Mouse (Mus musculus): Measurements from ENCODE around the gene Syngr2. TPM values are rescaled to one million over a fixed set of nuclear protein-coding genes. Genes with fewer than 3 reads are reported as not detected.
"Not testable (repeated sequence)": the region's sequence is repeated elsewhere in the genome, so short reads cannot be mapped to it uniquely, and the experiment has no call there.

Syngr2 gene
- polyA plus RNA-seq, 1 experiment from 2014 or later = 15.9 TPM

DNA sequence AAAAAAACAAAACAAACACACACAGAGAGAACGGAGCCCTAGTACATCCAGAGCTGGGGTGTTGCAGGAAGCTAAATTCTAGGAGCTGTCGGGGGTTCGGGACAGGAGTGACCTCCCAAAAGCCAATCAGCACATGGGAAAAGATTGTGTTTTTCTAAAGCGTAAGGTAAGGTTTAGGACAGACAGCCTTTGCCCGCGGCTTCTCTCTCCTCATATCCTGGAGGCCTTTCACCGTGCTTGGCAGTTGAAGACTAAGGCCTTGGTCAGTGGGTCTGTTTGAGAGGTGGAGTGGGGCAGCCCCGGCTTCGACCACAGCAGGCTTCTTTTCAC lies 26.8 kb upstream of the Syngr2 start:
- Histone ChIP-seq H3K27me3 (peaks cover 64% of the 10 kb centered on the region), H3K27ac (no peak overlapping the region), H3K9me3 (replicated peaks) (no peaks in the 10 kb centered on the region), H3K36me3 (ENCODE audit: poor library complexity, severe bottlenecking) (no peaks in the 10 kb centered on the region), H3K4me2 (peak overlapping the region; percentile 60), H3K4me1 (peaks cover 27% of the 10 kb centered on the region), H3K9ac (peak overlapping the region; percentile 45), H3K4me3 (peak overlapping the region; percentile 30)
- no peak for ATAC-seq
- 50% methylated on average over 9 of the region's 9 CpGs for WGBS

GRCm38 (mm10) chr11:117783089-117783488 lies 26.4 kb upstream of the Syngr2 start:
- WGBS = 4% methylated on average over 31 of the region's 31 CpGs
- peak; percentile 44 for ATAC-seq
- Histone ChIP-seq H3K4me2 (peak overlapping the region; percentile 60), H3K36me3 (ENCODE audit: poor library complexity, severe bottlenecking) (no peaks in the 10 kb centered on the region), H3K4me3 (peak overlapping the region; percentile 30), H3K9ac (peak overlapping the region; percentile 45), H3K27ac (no peak overlapping the region), H3K27me3 (peaks cover 64% of the 10 kb centered on the region), H3K9me3 (replicated peaks) (no peaks in the 10 kb centered on the region), H3K4me1 (peaks cover 27% of the 10 kb centered on the region)

DNA sequence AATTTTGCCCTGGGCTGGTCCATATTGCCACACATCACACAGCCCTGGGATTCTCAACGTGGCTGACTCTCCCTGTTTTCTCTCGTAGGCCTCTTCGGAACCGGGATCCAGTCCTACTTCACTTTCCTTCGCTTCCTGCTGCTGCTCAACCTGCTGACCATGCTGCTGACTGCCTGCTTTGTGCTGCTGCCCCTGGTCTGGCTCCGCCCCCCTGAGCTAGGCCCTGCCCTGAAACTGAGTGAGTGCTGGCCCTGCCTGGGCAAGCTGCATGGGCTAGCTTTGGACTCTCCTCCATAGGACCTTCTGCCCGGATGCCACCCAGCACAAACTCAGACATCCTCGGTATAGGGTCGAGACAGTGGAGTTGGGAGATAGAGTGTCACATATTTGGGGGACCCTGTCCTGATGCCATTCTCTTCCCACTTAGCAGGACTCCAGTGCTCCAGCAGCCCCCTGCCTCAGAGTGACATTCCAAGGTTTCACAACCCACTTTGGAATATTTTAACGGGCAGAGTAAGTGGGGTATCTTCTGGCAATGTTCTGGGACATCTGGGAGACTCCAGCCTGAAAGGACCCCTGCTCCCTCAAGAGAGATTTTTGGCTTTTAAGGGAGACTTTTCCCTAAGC lies 25.7 kb upstream of the Syngr2 start:
- Histone ChIP-seq H3K9ac (no peak overlapping the region), H3K4me2 (peak overlapping the region; percentile 60), H3K9me3 (replicated peaks) (no peaks in the 10 kb centered on the region), H3K4me3 (peak overlapping the region; percentile 30), H3K36me3 (ENCODE audit: poor library complexity, severe bottlenecking) (no peaks in the 10 kb centered on the region), H3K27ac (no peak overlapping the region), H3K4me1 (peaks cover 27% of the 10 kb centered on the region), H3K27me3 (peaks cover 59% of the 10 kb centered on the region)
- ATAC-seq = peak; percentile 13; the same call in 1 of the 2 replicates
- WGBS = 37% methylated on average over 10 of the region's 10 CpGs

DNA sequence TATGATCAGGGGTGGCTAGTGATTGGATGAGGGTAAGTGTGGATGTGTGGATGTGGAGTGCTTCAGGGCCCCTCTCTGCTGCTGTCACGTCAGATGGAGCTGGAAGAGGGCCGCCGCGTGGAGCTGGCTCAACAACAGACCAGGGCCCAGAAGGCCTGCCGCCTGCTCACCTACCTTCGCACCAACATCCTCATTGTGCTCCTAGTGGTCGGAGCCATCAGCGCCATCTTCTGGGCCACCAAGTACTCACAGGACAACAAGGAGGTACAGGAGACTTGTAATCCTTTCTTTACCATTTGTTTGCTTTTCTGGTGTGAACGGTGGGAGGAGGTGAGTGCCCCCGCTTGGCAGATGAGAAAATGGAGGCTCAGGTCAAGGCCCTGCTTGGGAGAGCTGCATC lies 23.2 kb upstream of the Syngr2 start:
- Histone ChIP-seq H3K4me3 (no peak overlapping the region), H3K27me3 (peaks cover 44% of the 10 kb centered on the region), H3K9ac (no peak overlapping the region), H3K4me2 (no peak overlapping the region), H3K4me1 (peaks cover 14% of the 10 kb centered on the region), H3K27ac (no peak overlapping the region), H3K36me3 (ENCODE audit: poor library complexity, severe bottlenecking) (no peaks in the 10 kb centered on the region), H3K9me3 (replicated peaks) (no peaks in the 10 kb centered on the region)
- WGBS = 8% methylated on average over 10 of the region's 10 CpGs
- ATAC-seq = no peak

- H3K4me3 ChIP-seq = not testable (repeated sequence)
These were observed 21.0 kb upstream of the Syngr2 start for GRCm38 (mm10) chr11:117788481-117788880.

DNA sequence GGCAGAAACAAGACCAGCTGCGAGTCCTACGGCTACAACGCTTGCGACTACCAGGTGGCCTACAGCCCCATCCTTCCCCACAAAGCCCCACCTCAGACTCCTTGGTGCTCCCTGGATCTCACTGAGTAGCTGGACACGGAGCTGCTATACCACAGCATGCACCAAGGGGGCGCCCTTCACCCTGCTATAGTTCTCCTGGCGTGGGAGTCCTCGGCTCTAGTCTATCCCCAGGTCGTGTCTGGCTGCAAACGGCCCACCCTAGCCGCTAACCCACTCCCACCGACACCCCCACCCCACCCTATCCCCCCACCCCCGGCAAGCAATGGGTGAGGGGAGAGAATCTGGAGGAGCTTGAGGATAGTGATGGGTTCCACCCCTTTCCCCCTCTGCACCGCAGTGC lies 19.2 kb upstream of the Syngr2 start:
- H3K27me3 ChIP-seq = peaks cover 24% of the 10 kb centered on the region
- H3K4me3 ChIP-seq = no peak overlapping the region
- H3K9ac ChIP-seq = no peak overlapping the region
- ATAC-seq = peak; percentile 19; the same call in 1 of the 2 replicates
- H3K27ac ChIP-seq = no peak overlapping the region
- H3K4me1 ChIP-seq = peaks cover 6% of the 10 kb centered on the region; the same call in 1 of the 2 replicates
- WGBS = 4% methylated on average over 14 of the region's 14 CpGs
- H3K4me2 ChIP-seq = peak overlapping the region; percentile 40
- no peaks in the 10 kb centered on the region for H3K9me3 ChIP-seq (replicated peaks)
- no peaks in the 10 kb centered on the region for H3K36me3 ChIP-seq (ENCODE audit: poor library complexity, severe bottlenecking)

More at GRCm38 (mm10) chr11:117788481-117788880, 21.0 kb upstream of the Syngr2 start:
- 82% methylated on average over 7 of the region's 7 CpGs for WGBS
- peaks cover 37% of the 10 kb centered on the region for H3K27me3 ChIP-seq
- not testable (repeated sequence) for H3K27ac ChIP-seq; H3K9ac ChIP-seq; H3K9me3 ChIP-seq (replicated peaks); ATAC-seq; H3K36me3 ChIP-seq (ENCODE audit: poor library complexity, severe bottlenecking); H3K4me1 ChIP-seq; H3K4me2 ChIP-seq

GRCm38 (mm10) chr11:117790703-117791440 lies 18.6 kb upstream of the Syngr2 start:
- Histone ChIP-seq H3K9ac (no peak overlapping the region), H3K4me1 (peaks cover 6% of the 10 kb centered on the region; the same call in 1 of the 2 replicates), H3K27ac (no peak overlapping the region), H3K9me3 (replicated peaks) (no peaks in the 10 kb centered on the region), H3K4me2 (peak overlapping the region; percentile 40), H3K27me3 (peaks cover 24% of the 10 kb centered on the region), H3K4me3 (no peak overlapping the region), H3K36me3 (ENCODE audit: poor library complexity, severe bottlenecking) (no peaks in the 10 kb centered on the region)
- ATAC-seq = no peak
- 38% methylated on average over 22 of the region's 23 CpGs for WGBS

GRCm38 (mm10) chr11:117791441-117791761 lies 18.1 kb upstream of the Syngr2 start:
- peaks cover 24% of the 10 kb centered on the region for H3K27me3 ChIP-seq
- no peak overlapping the region for H3K4me3 ChIP-seq

GRCm38 (mm10) chr11:117792281-117792888 lies 17.1 kb upstream of the Syngr2 start:
- 12% methylated on average over 22 of the region's 22 CpGs for WGBS
- H3K4me1 ChIP-seq = peaks cover 6% of the 10 kb centered on the region; the same call in 1 of the 2 replicates
- no peak overlapping the region for H3K4me3 ChIP-seq
- no peak for ATAC-seq
- H3K36me3 ChIP-seq (ENCODE audit: poor library complexity, severe bottlenecking) = no peaks in the 10 kb centered on the region
- H3K9me3 ChIP-seq (replicated peaks) = no peaks in the 10 kb centered on the region
- no peak overlapping the region for H3K27ac ChIP-seq
- peaks cover 24% of the 10 kb centered on the region for H3K27me3 ChIP-seq
- H3K9ac ChIP-seq = no peak overlapping the region
- H3K4me2 ChIP-seq = peak overlapping the region; percentile 12; the same call in 1 of the 2 replicates

More at GRCm38 (mm10) chr11:117791441-117791761, 18.1 kb upstream of the Syngr2 start:
- H3K27ac ChIP-seq = no peak overlapping the region
- no peaks in the 10 kb centered on the region for H3K36me3 ChIP-seq (ENCODE audit: poor library complexity, severe bottlenecking)
- no peak overlapping the region for H3K4me2 ChIP-seq
- no peak for ATAC-seq
- H3K9ac ChIP-seq = no peak overlapping the region
- no peaks in the 10 kb centered on the region for H3K9me3 ChIP-seq (replicated peaks)
- 83% methylated on average over 9 of the region's 9 CpGs for WGBS
- H3K4me1 ChIP-seq = peaks cover 6% of the 10 kb centered on the region; the same call in 1 of the 2 replicates

DNA sequence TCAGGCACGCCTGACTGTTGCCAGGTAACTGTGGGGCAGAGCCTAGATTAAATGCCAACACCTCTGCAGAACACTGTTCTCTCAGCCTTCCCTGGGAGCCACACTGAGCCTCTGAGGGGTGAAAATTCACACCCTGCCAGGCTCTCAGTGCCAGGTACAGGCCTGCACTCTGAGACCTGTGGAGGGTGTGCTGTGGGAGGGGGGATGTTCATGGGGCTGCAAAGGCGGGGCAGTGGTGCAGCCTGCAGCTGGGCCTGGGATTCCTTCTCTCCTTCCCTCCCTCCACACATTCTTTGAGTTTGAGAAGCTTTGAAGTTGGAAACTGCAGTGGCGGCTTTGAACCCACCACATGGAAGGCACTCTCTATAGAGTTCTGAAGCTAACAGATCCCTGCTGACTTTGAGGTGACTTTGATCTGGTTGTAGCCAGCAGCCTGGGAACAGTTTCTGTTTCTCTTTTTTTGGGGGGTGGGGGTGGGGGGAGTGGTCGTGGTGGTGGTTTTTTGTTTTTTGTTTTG lies 15.4 kb upstream of the Syngr2 start:
- H3K9ac ChIP-seq = no peak overlapping the region
- no peaks in the 10 kb centered on the region for H3K9me3 ChIP-seq (replicated peaks)
- peaks cover 6% of the 10 kb centered on the region; the same call in 1 of the 2 replicates for H3K4me1 ChIP-seq
- peaks cover 24% of the 10 kb centered on the region for H3K27me3 ChIP-seq
- no peak overlapping the region for H3K4me2 ChIP-seq
- no peak overlapping the region for H3K4me3 ChIP-seq
- no peak overlapping the region for H3K27ac ChIP-seq
- WGBS = 54% methylated on average over 4 of the region's 4 CpGs
- ATAC-seq = no peak
- no peaks in the 10 kb centered on the region for H3K36me3 ChIP-seq (ENCODE audit: poor library complexity, severe bottlenecking)

DNA sequence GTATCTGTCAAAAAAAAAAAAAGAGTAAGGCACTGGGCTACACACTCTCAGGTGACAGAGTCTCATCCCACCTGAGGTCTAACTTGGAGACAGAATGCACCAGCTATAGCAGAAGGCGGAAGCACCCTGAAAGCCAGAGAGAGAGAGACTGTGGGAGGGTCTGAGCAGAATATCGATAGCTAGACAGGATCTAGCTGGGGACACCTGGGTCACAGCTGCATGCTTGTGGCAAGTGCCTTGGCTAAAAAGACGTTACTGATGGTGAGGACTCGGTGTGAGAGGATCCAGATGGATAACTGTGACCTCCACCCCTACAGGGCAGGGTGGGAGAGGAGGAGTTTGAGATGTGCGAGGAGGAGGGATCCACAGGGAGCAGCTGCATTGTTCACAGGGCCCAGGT lies 12.5 kb upstream of the Syngr2 start:
- Histone ChIP-seq H3K36me3 (ENCODE audit: poor library complexity, severe bottlenecking) (no peaks in the 10 kb centered on the region), H3K27ac (no peak overlapping the region), H3K4me2 (no peak overlapping the region), H3K9ac (no peak overlapping the region), H3K9me3 (replicated peaks) (no peaks in the 10 kb centered on the region), H3K4me1 (no peaks in the 10 kb centered on the region), H3K27me3 (peaks cover 9% of the 10 kb centered on the region), H3K4me3 (no peak overlapping the region)
- no peak for ATAC-seq
- 50% methylated on average over 5 of the region's 5 CpGs for WGBS

DNA sequence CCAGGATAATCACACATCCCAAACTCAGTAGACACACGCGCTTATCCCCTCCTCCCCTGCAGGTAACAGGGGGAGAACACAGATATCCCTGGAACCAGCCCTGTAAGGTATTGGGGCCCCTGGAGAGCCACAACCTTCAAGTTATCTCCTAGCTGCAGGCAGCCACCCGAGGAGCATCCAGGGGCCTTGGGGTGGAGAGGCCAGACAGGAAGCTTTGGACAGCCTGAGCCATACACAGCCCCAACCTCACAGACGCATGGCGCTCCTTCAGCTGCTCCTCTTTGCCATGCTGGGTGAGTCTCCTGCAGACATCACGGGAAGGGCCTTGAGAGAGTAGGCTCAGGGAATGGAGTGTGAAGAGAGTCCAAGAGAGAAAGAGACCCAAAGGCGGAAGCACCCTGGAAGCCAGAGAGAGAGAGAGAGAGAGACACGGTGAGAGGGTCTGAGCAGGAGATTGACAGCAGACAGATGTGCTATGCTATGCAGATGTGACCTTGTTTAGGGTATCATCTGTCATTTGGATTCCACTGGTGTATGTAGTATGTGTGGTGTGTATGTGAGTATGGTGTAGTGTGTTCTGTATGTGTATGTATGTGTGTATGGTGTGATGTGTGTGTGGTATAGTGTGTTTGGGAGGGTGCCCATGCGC lies 11.8 kb upstream of the Syngr2 start, which contains the start of gene 6030468B19Rik:
Gene 6030468B19Rik (plus strand): TSS at position 150 of the 649 bp plus-strand sequence.
- no peak within 1 kb of the TSS for H3K4me3 ChIP-seq
- no peak within 1 kb of the TSS for H3K9ac ChIP-seq
- no peak within 1 kb of the TSS for H3K4me2 ChIP-seq
- H3K27ac ChIP-seq = no peak within 1 kb of the TSS
- no peaks in the 10 kb centered on the region for H3K9me3 ChIP-seq (replicated peaks)
- no peak for ATAC-seq
- peaks cover 2% of the 10 kb centered on the region; the same call in 1 of the 2 replicates for H3K27me3 ChIP-seq
- H3K4me1 ChIP-seq = no peaks in the 10 kb centered on the region
- H3K36me3 ChIP-seq (ENCODE audit: poor library complexity, severe bottlenecking) = no peaks in the 10 kb centered on the region
- WGBS = 71% methylated on average over 9 of the region's 9 CpGs
